Mouse (Mus musculus): Measurements from ENCODE around the gene Cacnb4.

DNA sequence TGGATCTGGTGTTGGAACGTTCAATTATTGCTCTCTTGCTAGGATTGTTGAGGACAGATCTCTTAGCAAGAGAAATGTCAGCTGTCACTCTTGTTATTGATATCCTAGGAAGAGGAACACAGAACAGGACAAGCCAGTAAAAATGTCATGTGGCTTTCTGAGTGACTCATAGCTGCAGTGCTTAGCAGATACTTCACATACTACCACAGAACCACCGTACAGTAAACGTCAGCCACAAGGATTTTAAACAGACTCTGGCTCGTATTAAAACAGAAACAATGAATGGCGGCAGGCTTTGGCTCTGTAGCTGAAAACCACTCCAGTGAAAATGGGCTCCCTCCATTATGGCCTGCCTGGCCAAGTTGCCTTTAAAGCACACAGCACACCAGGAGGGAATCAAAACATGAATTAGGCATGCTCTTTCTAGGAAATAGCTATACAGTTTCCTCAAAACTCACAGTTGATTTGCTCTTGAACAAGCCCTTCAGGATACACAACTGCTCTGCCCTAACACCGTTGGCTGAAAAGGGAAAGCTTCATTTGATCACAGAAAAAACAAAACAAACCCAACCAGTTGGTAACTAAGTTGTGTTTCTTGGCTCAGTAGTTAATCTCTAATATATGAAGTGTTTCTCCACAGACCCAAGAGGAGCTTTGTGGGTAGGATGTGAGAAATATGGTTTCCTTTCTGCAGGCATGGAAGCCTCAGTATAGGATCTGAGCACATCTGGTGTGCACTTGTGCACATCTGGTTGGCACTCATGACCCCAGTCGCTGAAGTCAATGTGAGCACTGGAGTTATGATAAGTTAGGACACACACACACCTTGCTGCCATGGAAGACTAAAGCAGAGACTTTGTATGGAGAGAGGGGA is 220.8 kb downstream of the Cacnb4 start:
- no peak for TF ChIP-seq CTCF (IDR thresholded peaks at IDR 0.05; ENCODE audit: low read depth, low read length)
- TF ChIP-seq POLR2A (IDR thresholded peaks at IDR 0.05; ENCODE audit: insufficient read depth, low read length) = no peak

All from ES-Bruce4 (cell line).